Mouse (Mus musculus): ENCODE data around the gene Dnase1l2. TPM values are rescaled to one million over a fixed set of nuclear protein-coding genes. Genes with fewer than 3 reads are reported as not detected.
A peak's percentile ranks its signal among the peaks of the same experiment; 100 is the strongest.

Gene Dnase1l2
- polyA plus RNA-seq, 1 experiment from 2014 or later: 1.1 TPM

GRCm38 (mm10) chr17:24423114-24423513 lies 19.8 kb downstream of the Dnase1l2 start:
- Histone ChIP-seq H3K4me3 (ENCODE audit: low read depth, low read length) (no peak overlapping the region), H3K36me3 (replicated peaks; ENCODE audit: control insufficient read depth, insufficient read depth, low read depth, low read length) (peaks cover 28% of the 10 kb centered on the region), H3K4me1 (ENCODE audit: control insufficient read depth, insufficient read depth, low read length) (no peaks in the 10 kb centered on the region), H3K27me3 (ENCODE audit: control insufficient read depth, insufficient read depth, low read length) (no peaks in the 10 kb centered on the region), H3K9me3 (replicated peaks; ENCODE audit: control insufficient read depth, low read length) (no peaks in the 10 kb centered on the region), H3K27ac (replicated peaks; ENCODE audit: low read depth, low read length) (no peak overlapping the region), H3K4me2 (ENCODE audit: low read depth, low read length) (no peak overlapping the region), H3K9ac (replicated peaks; ENCODE audit: low read length) (no peak overlapping the region)
- no peak for ATAC-seq (replicated peaks; ENCODE audit: insufficient number of reproducible peaks, low FRiP score, low TSS enrichment, low read depth)
- DNase-seq (ENCODE audit: low spot score): no peak
- WGBS: 94% methylated on average over 4 of the region's 4 CpGs

- Histone ChIP-seq H3K9ac (replicated peaks; ENCODE audit: low read length) (peak overlapping the region; percentile 94), H3K4me1 (ENCODE audit: control insufficient read depth, insufficient read depth, low read length) (no peaks in the 10 kb centered on the region; the same call in 1 of the 2 replicates)
- WGBS: 88% methylated on average over 3 of the region's 3 CpGs
Observed at GRCm38 (mm10) chr17:24416051-24416652, 26.8 kb downstream of the Dnase1l2 start.

GRCm38 (mm10) chr17:24415011-24415410 lies 27.9 kb downstream of the Dnase1l2 start:
- peak overlapping the region; percentile 94 for H3K9ac ChIP-seq (replicated peaks; ENCODE audit: low read length)

More at GRCm38 (mm10) chr17:24416051-24416652, 26.8 kb downstream of the Dnase1l2 start:
- Histone ChIP-seq H3K4me2 (ENCODE audit: low read depth, low read length) (peak overlapping the region; percentile 53), H3K36me3 (replicated peaks; ENCODE audit: control insufficient read depth, insufficient read depth, low read depth, low read length) (peaks cover 16% of the 10 kb centered on the region), H3K9me3 (replicated peaks; ENCODE audit: control insufficient read depth, low read length) (no peaks in the 10 kb centered on the region), H3K4me3 (ENCODE audit: low read depth, low read length) (peak overlapping the region; percentile 94), H3K27ac (replicated peaks; ENCODE audit: low read depth, low read length) (no peak overlapping the region), H3K27me3 (ENCODE audit: control insufficient read depth, insufficient read depth, low read length) (no peaks in the 10 kb centered on the region)
- DNase-seq (ENCODE audit: low spot score) (no peak), ATAC-seq (replicated peaks; ENCODE audit: insufficient number of reproducible peaks, low FRiP score, low TSS enrichment, low read depth) (no peak)

GRCm38 (mm10) chr17:24414230-24414976 lies 28.5 kb downstream of the Dnase1l2 start, which contains the start of gene Rnps1:
Gene Rnps1, plus strand, starts transcription at chr17:24414565.
- peak within 1 kb of the TSS; percentile 94 for H3K9ac ChIP-seq (replicated peaks; ENCODE audit: low read length)
- H3K4me3 ChIP-seq (ENCODE audit: low read depth, low read length): peak within 1 kb of the TSS; percentile 94
- peaks cover 7% of the 10 kb centered on the region for H3K36me3 ChIP-seq (replicated peaks; ENCODE audit: control insufficient read depth, insufficient read depth, low read depth, low read length)
- WGBS: under 1% methylated on average over 64 of the region's 64 CpGs
- no peaks in the 10 kb centered on the region; the same call in 1 of the 2 replicates for H3K4me1 ChIP-seq (ENCODE audit: control insufficient read depth, insufficient read depth, low read length)
- H3K27me3 ChIP-seq (ENCODE audit: control insufficient read depth, insufficient read depth, low read length): no peaks in the 10 kb centered on the region
- H3K9me3 ChIP-seq (replicated peaks; ENCODE audit: control insufficient read depth, low read length): no peaks in the 10 kb centered on the region
- peak within 1 kb of the TSS; percentile 80 for H3K27ac ChIP-seq (replicated peaks; ENCODE audit: low read depth, low read length)
- peak within 1 kb of the TSS; percentile 53 for H3K4me2 ChIP-seq (ENCODE audit: low read depth, low read length)
- DNase-seq (ENCODE audit: low spot score) (peak; percentile 99), ATAC-seq (replicated peaks; ENCODE audit: insufficient number of reproducible peaks, low FRiP score, low TSS enrichment, low read depth) (peak; percentile 95)

More at GRCm38 (mm10) chr17:24415011-24415410, 27.9 kb downstream of the Dnase1l2 start:
- no peaks in the 10 kb centered on the region for H3K9me3 ChIP-seq (replicated peaks; ENCODE audit: control insufficient read depth, low read length)
- ATAC-seq (replicated peaks; ENCODE audit: insufficient number of reproducible peaks, low FRiP score, low TSS enrichment, low read depth) (no peak), DNase-seq (ENCODE audit: low spot score) (no peak)
- peaks cover 12% of the 10 kb centered on the region for H3K36me3 ChIP-seq (replicated peaks; ENCODE audit: control insufficient read depth, insufficient read depth, low read depth, low read length)
- H3K4me3 ChIP-seq (ENCODE audit: low read depth, low read length): peak overlapping the region; percentile 94
- peak overlapping the region; percentile 80 for H3K27ac ChIP-seq (replicated peaks; ENCODE audit: low read depth, low read length)
- no peaks in the 10 kb centered on the region; the same call in 1 of the 2 replicates for H3K4me1 ChIP-seq (ENCODE audit: control insufficient read depth, insufficient read depth, low read length)
- WGBS: under 1% methylated on average over 21 of the region's 21 CpGs
- no peaks in the 10 kb centered on the region for H3K27me3 ChIP-seq (ENCODE audit: control insufficient read depth, insufficient read depth, low read length)
- H3K4me2 ChIP-seq (ENCODE audit: low read depth, low read length): peak overlapping the region; percentile 53

- peak; percentile 10 for DNase-seq (ENCODE audit: low spot score)
Observed at GRCm38 (mm10) chr17:24413557-24414211, 29.2 kb downstream of the Dnase1l2 start.

GRCm38 (mm10) chr17:24407116-24407803 lies 35.6 kb downstream of the Dnase1l2 start:
- no peak overlapping the region for H3K4me3 ChIP-seq (ENCODE audit: low read depth, low read length)
- WGBS: 88% methylated on average over 12 of the region's 12 CpGs
- no peaks in the 10 kb centered on the region for H3K36me3 ChIP-seq (replicated peaks; ENCODE audit: control insufficient read depth, insufficient read depth, low read depth, low read length)
- H3K27me3 ChIP-seq (ENCODE audit: control insufficient read depth, insufficient read depth, low read length): no peaks in the 10 kb centered on the region
- H3K9me3 ChIP-seq (replicated peaks; ENCODE audit: control insufficient read depth, low read length): no peaks in the 10 kb centered on the region
- DNase-seq (ENCODE audit: low spot score) (no peak), ATAC-seq (replicated peaks; ENCODE audit: insufficient number of reproducible peaks, low FRiP score, low TSS enrichment, low read depth) (no peak)
- H3K4me2 ChIP-seq (ENCODE audit: low read depth, low read length): no peak overlapping the region
- no peak overlapping the region for H3K9ac ChIP-seq (replicated peaks; ENCODE audit: low read length)
- H3K4me1 ChIP-seq (ENCODE audit: control insufficient read depth, insufficient read depth, low read length): no peaks in the 10 kb centered on the region
- H3K27ac ChIP-seq (replicated peaks; ENCODE audit: low read depth, low read length): no peak overlapping the region

More at GRCm38 (mm10) chr17:24413557-24414211, 29.2 kb downstream of the Dnase1l2 start:
- H3K27me3 ChIP-seq (ENCODE audit: control insufficient read depth, insufficient read depth, low read length): no peaks in the 10 kb centered on the region
- 33% methylated on average over 22 of the region's 22 CpGs for WGBS
- H3K4me2 ChIP-seq (ENCODE audit: low read depth, low read length): peak overlapping the region; percentile 53
- no peaks in the 10 kb centered on the region; the same call in 1 of the 2 replicates for H3K4me1 ChIP-seq (ENCODE audit: control insufficient read depth, insufficient read depth, low read length)
- no peaks in the 10 kb centered on the region for H3K9me3 ChIP-seq (replicated peaks; ENCODE audit: control insufficient read depth, low read length)
- H3K4me3 ChIP-seq (ENCODE audit: low read depth, low read length): peak overlapping the region; percentile 94
- ATAC-seq (replicated peaks; ENCODE audit: insufficient number of reproducible peaks, low FRiP score, low TSS enrichment, low read depth): peak; percentile 27; the same call in 1 of the 2 replicates
- peak overlapping the region; percentile 67 for H3K27ac ChIP-seq (replicated peaks; ENCODE audit: low read depth, low read length)
- peaks cover 1% of the 10 kb centered on the region for H3K36me3 ChIP-seq (replicated peaks; ENCODE audit: control insufficient read depth, insufficient read depth, low read depth, low read length)
- peak overlapping the region; percentile 70 for H3K9ac ChIP-seq (replicated peaks; ENCODE audit: low read length)

- ATAC-seq (replicated peaks; ENCODE audit: insufficient number of reproducible peaks, low FRiP score, low TSS enrichment, low read depth) (no peak), DNase-seq (ENCODE audit: low spot score) (no peak)
- H3K27ac ChIP-seq (replicated peaks; ENCODE audit: low read depth, low read length): no peak overlapping the region
- no peaks in the 10 kb centered on the region for H3K27me3 ChIP-seq (ENCODE audit: control insufficient read depth, insufficient read depth, low read length)
- no peak overlapping the region for H3K4me3 ChIP-seq (ENCODE audit: low read depth, low read length)
- WGBS: 74% methylated on average over 3 of the region's 3 CpGs
- H3K9me3 ChIP-seq (replicated peaks; ENCODE audit: control insufficient read depth, low read length): no peaks in the 10 kb centered on the region
- no peak overlapping the region for H3K9ac ChIP-seq (replicated peaks; ENCODE audit: low read length)
- H3K36me3 ChIP-seq (replicated peaks; ENCODE audit: control insufficient read depth, insufficient read depth, low read depth, low read length): no peaks in the 10 kb centered on the region
- H3K4me2 ChIP-seq (ENCODE audit: low read depth, low read length): no peak overlapping the region
- no peaks in the 10 kb centered on the region for H3K4me1 ChIP-seq (ENCODE audit: control insufficient read depth, insufficient read depth, low read length)
Observed at GRCm38 (mm10) chr17:24402371-24402770, 40.5 kb downstream of the Dnase1l2 start.
